Mouse (Mus musculus) layer of hippocampus, adult 18-20 months (tissue): ENCODE data around the gene Faap20. TPM values are rescaled to one million over a fixed set of nuclear protein-coding genes. Genes with fewer than 3 reads are reported as not detected.
A peak's percentile ranks its signal among the peaks of the same experiment; 100 is the strongest.
"Not testable (repeated sequence)": the region's sequence is repeated elsewhere in the genome, so short reads cannot be mapped to it uniquely, and the experiment has no call there.

Experiments used
- DNase-seq, 2 experiments: peaks; one replicate each; pipeline ENCODE4 v3.0.0; 2022; ENCODE audit warnings: low spot score in 2 of 2
- total RNA-seq, 2 experiments: library from RNA; stranded (reverse); gene quantifications; 2 replicates each; pipeline ENCODE4 v1.2.3; 2021

Gene Faap20
- total RNA-seq, 2 experiments from 2014 or later: 27.5 to 31.8 TPM

GRCm38 (mm10) chr4:155245770-155246492 lies 3.7 kb upstream of the Faap20 start:
- DNase-seq: no peak

- DNase-seq: peak; percentile 83 to 89
These were observed 2.9 kb upstream of the Faap20 start for GRCm38 (mm10) chr4:155246691-155247105.

GRCm38 (mm10) chr4:155248054-155248453 lies 1.5 kb upstream of the Faap20 start:
- not testable (repeated sequence) for DNase-seq

- DNase-seq: peak; percentile 88 to 98
These were observed 350 bp upstream of the Faap20 start for GRCm38 (mm10) chr4:155249257-155249647.

GRCm38 (mm10) chr4:155250361-155251117 lies 937 bp downstream of the Faap20 start:
- no peak for DNase-seq

GRCm38 (mm10) chr4:155251147-155251546 lies 1.5 kb downstream of the Faap20 start:
- peak in 1 of 2 experiments; percentile 79 for DNase-seq

GRCm38 (mm10) chr4:155252253-155252652 lies 2.7 kb downstream of the Faap20 start:
- DNase-seq: no peak

- no peak for DNase-seq
These were observed 15.1 kb downstream of the Faap20 start for GRCm38 (mm10) chr4:155264521-155265321.

- no peak for DNase-seq
These were observed 17.5 kb downstream of the Faap20 start for GRCm38 (mm10) chr4:155267047-155267543.

- no peak for DNase-seq
These were observed 18.1 kb downstream of the Faap20 start for GRCm38 (mm10) chr4:155267639-155268175.

- peak; percentile 43 to 75 for DNase-seq
These were observed 18.8 kb downstream of the Faap20 start for GRCm38 (mm10) chr4:155268382-155268781.

GRCm38 (mm10) chr4:155274451-155274850 lies 24.8 kb downstream of the Faap20 start:
- no peak for DNase-seq

GRCm38 (mm10) chr4:155274851-155275250 lies 25.2 kb downstream of the Faap20 start:
- peak in 1 of 2 experiments; percentile 60 for DNase-seq

- DNase-seq: no peak
These were observed 28.4 kb downstream of the Faap20 start for GRCm38 (mm10) chr4:155277963-155278362.

- no peak for DNase-seq
These were observed 29.5 kb downstream of the Faap20 start for GRCm38 (mm10) chr4:155279054-155279453.

- no peak for DNase-seq
These were observed 30.5 kb downstream of the Faap20 start for GRCm38 (mm10) chr4:155279926-155280767.

- no peak for DNase-seq
These were observed 31.1 kb downstream of the Faap20 start for GRCm38 (mm10) chr4:155280768-155281121.

- no peak for DNase-seq
These were observed 31.6 kb downstream of the Faap20 start for GRCm38 (mm10) chr4:155281227-155281626.

- peak; percentile 62 to 77 for DNase-seq
These were observed 32.0 kb downstream of the Faap20 start for GRCm38 (mm10) chr4:155281652-155282051.

GRCm38 (mm10) chr4:155282231-155282630 lies 32.6 kb downstream of the Faap20 start:
- DNase-seq: no peak
